Mouse (Mus musculus): ENCODE measurements at regions not wholly inside any gene's neighbourhood (a gene's known extent, or its start where the extent isn't known, plus 50 kb on each side); places are given as distances from the start of the nearest gene placed in this dataset.

DNA sequence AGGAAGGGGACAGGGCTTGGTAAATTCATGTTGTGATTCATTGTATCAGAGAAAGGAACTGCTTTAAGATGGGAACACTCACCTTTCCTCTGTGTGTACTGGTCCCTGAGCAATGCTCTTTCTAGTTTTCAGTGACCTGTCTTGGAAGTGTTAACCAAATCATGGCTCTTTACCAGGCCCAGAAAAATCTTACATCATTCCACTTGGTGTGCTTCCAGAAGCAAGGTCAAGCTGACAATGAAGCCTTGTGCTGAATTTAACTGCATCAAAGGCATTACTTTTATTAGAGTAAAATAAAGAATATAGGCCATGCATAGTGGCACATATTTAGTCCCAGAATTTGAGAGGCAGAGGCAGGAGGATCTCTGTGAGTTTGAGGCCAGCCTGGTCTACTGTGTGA lies 75.4 kb upstream of the Hmgn3 start:
- TF ChIP-seq TCF12 (IDR thresholded peaks at IDR 0.05; ENCODE audit: low read depth, low read length) (no peak), MXI1 (IDR thresholded peaks at IDR 0.05; ENCODE audit: low read depth, low read length) (no peak), CTCF (conservative IDR thresholded peaks at IDR 0.05 in 1 of 2, IDR thresholded peaks at IDR 0.05 in 1 of 2; ENCODE audit: low read depth in 2 of 2, low read length in 2 of 2) (no peak), ZC3H11A (IDR thresholded peaks at IDR 0.05; ENCODE audit: low read depth, low read length) (no peak), PAX5 (IDR thresholded peaks at IDR 0.05; ENCODE audit: low read length) (no peak), KAT2A (IDR thresholded peaks at IDR 0.05; ENCODE audit: insufficient replicate concordance, low read length) (no peak), HCFC1 (IDR thresholded peaks at IDR 0.05; ENCODE audit: low read depth, low read length) (no peak), MAX (IDR thresholded peaks at IDR 0.05; ENCODE audit: low read length) (no peak), CHD1 (IDR thresholded peaks at IDR 0.05; ENCODE audit: low read depth, low read length) (no peak), POLR2A (IDR thresholded peaks at IDR 0.05; ENCODE audit: low read depth, low read length) (no peak), ZMIZ1 (IDR thresholded peaks at IDR 0.05; ENCODE audit: low read depth, low read length) (no peak), EP300 (IDR thresholded peaks at IDR 0.05; ENCODE audit: low read length) (no peak)
